Mouse (Mus musculus) CD4-positive naive resting alpha-beta T cell, adult 57 days (primary cell): Measurements from ENCODE around the gene Ovol2. TPM values are rescaled to one million over a fixed set of nuclear protein-coding genes. Genes with fewer than 3 reads are reported as not detected.

Source experiments
- total RNA-seq: library from RNA; stranded (reverse); gene quantifications from one replicate; pipeline ENCODE4 v1.2.4, GENCODE M21; 2023

Gene Ovol2
- total RNA-seq, result 1.2 TPM

GRCm38 (mm10) chr2:144331401-144332302 is at the start of gene Ovol2:
Gene Ovol2 (minus strand): TSS chr2:144332146.

GRCm38 (mm10) chr2:144368400-144369019 is 36.6 kb upstream of the Ovol2 start, which contains the start of the genes Kat14 and Pet117:
Gene Kat14 (plus strand): TSS chr2:144368983.
Gene Pet117 (plus strand): TSS chr2:144368996.

GRCm38 (mm10) chr2:144270507-144271420 is 61.2 kb downstream of the Ovol2 start, which contains the start of the genes Mgme1 and Snx5:
Gene Mgme1 (plus strand): TSS chr2:144270663.
Gene Snx5 (minus strand): TSS chr2:144270906.

Other genes with a start within 250 kb of the Ovol2 start
- 6.9 TPM for gene Mgme1, start 61.5 kb downstream of the Ovol2 start, total RNA-seq
- 396 TPM for gene Snx5, start 61.2 kb downstream of the Ovol2 start, total RNA-seq
- gene Kat14, start 36.8 kb upstream of the Ovol2 start, total RNA-seq, result 38.2 TPM
- gene Pet117, start 36.9 kb upstream of the Ovol2 start, total RNA-seq, result 5.9 TPM
- not detected for gene Dzank1, start 195.3 kb upstream of the Ovol2 start, total RNA-seq
- gene Polr3f, start 195.6 kb upstream of the Ovol2 start, total RNA-seq, result 38.0 TPM
- 6.8 TPM for gene Rbbp9, start 218.7 kb upstream of the Ovol2 start, total RNA-seq
- 59.4 TPM for gene Sec23b, start 224.1 kb upstream of the Ovol2 start, total RNA-seq